ENCODE assay signal across 7 mouse cellular contexts in the genomic region with DNA sequence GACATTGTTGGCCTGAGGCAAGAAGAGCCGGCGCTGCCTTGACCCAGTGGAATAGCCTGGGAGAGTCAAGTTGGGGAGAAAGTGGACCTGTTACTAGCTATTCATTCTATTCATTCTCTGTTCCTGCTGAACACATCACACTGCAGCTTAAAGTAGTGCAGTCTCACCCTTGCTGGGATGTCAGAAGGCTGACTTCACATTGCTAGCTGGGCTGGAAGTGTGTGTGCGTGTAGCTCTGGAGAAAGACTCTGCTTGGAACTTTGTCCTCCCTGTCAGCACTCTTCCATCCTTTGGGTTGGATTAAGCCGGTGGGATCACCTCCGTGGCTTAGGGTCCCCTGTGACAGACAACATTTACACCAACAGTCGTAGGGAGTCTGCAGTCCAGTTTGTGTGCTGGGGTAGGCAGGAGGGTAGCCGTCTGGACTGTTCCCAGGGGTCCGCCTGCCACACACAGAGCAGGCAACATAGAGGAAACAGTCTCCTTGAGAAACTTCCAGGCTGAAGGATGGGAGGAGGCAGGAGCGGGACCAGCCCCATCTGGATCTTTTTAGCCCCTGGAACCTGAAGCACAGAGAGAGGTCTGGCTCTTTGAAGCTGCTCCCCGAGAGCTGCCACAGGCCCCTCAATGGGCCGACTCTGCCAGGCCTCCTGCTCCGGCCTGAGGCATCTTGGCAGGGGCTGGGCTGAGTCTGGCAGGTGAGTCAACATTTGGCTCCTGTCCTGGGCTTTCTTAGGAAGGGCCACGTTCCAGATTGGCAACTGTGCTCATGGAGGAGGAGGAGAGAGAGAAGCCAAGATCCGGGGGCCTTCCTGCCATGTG.
DNase-seq lines count a peak whose midpoint lies in the region; ATAC-seq and TF ChIP-seq lines count a peak whose summit lies in the region.

No protein-coding gene starts in this region.

- no peak overlapping the region for H3K4me2 ChIP-seq in forebrain, postnatal 0 days (ENCODE audit: low read depth)

- no peak overlapping the region for H3K4me3 ChIP-seq in forebrain, postnatal 0 days (ENCODE audit: low read depth, low read length)

- no peak overlapping the region for H3K9ac ChIP-seq in forebrain, postnatal 0 days

- DNase-seq in retina, postnatal 1 day = peak; percentile 27
- DNase-seq in retina, embryonic 14.5 days (ENCODE audit: low spot score) = no peak
- peak; percentile 93 for DNase-seq in cerebellum, adult 11-12 months
- DNase-seq in forebrain, postnatal 0 days = peak; percentile 74
- peak; percentile 27 for DNase-seq in kidney, postnatal 10 days
- peak; percentile 47 for DNase-seq in ovary, postnatal 10 days (ENCODE audit: low spot score)
- DNase-seq in yolk sac, embryonic 10.5 days (ENCODE audit: low spot score) = no peak

- WGBS in forebrain, postnatal 0 days = 37% methylated on average over 14 of the region's 14 CpGs

- 0 out of 2 replicates have a peak, but pooled peaks cover 5% of the 10 kb centered on the region for H3K4me1 ChIP-seq in forebrain, postnatal 0 days (ENCODE audit: insufficient read depth)

- no peak overlapping the region for H3K27ac ChIP-seq in forebrain, postnatal 0 days (ENCODE audit: low read depth, low read length)

- no peaks in the 10 kb centered on the region for H3K9me3 ChIP-seq in forebrain, postnatal 0 days (ENCODE audit: low read length)

- no peaks in the 10 kb centered on the region for H3K36me3 ChIP-seq in forebrain, postnatal 0 days (ENCODE audit: insufficient read depth)

- no peak for TF ChIP-seq CTCF in forebrain, postnatal 0 days (IDR thresholded peaks at IDR 0.05; ENCODE audit: low read depth)

- no peaks in the 10 kb centered on the region for H3K27me3 ChIP-seq in forebrain, postnatal 0 days (ENCODE audit: insufficient read depth, low read length)

- ATAC-seq in forebrain, postnatal 0 days = peak; percentile 77

Comparison
In these comparisons a context has a peak if more than half of its experiments do, and no peak if none do; other contexts are left out.
1. DNase-seq: peak in retina, postnatal 1 day (single experiment), cerebellum, adult 11-12 months (single experiment), forebrain, postnatal 0 days (single experiment), kidney, postnatal 10 days (single experiment) and ovary, postnatal 10 days (single experiment); none in retina, embryonic 14.5 days (single experiment) and yolk sac, embryonic 10.5 days (single experiment).